Mouse (Mus musculus): ENCODE measurements around the gene 4931440F15Rik.

GRCm38 (mm10) chr11:29777964-29778363 lies 47.5 kb downstream of the 4931440F15Rik start:
- TF ChIP-seq CTCF (IDR thresholded peaks at IDR 0.05; ENCODE audit: extremely low read depth, insufficient read length, insufficient replicate concordance, low read depth, low read length): no peak
- no peak for TF ChIP-seq POLR2A (IDR thresholded peaks at IDR 0.05; ENCODE audit: low read depth, low read length)
